Mouse (Mus musculus) forebrain, embryonic 10.5 days (tissue): ENCODE results near the gene Ccdc155. TPM values are rescaled to one million over a fixed set of nuclear protein-coding genes. Genes with fewer than 3 reads are reported as not detected.

ENCODE experiments used
- DNase-seq: peaks from one replicate; pipeline ENCODE4 v3.0.0-alpha.2; 2017; ENCODE audit warnings: low spot score; ENCODE audit errors: extremely low spot score
- H3K27ac ChIP-seq: fragments of 300-500 bp; sonication (generic); 2 replicates; pipeline ENCODE4 v1.5.1; 2016; ENCODE audit warnings: mild to moderate bottlenecking
- H3K27me3 ChIP-seq: fragments of 300-500 bp; sonication (generic); 2 replicates; pipeline ENCODE4 v1.6.1; 2016; ENCODE audit warnings: mild to moderate bottlenecking; ENCODE audit not compliant: poor library complexity, severe bottlenecking
- H3K36me3 ChIP-seq: fragments of 300-500 bp; sonication (generic); replicated peaks from 2 replicates; pipeline ENCODE4 v1.6.1; 2016; ENCODE audit warnings: mild to moderate bottlenecking, moderate library complexity
- H3K4me1 ChIP-seq: fragments of 300-500 bp; sonication (generic); 2 replicates; pipeline ENCODE4 v1.6.1; 2016
- H3K4me3 ChIP-seq: fragments of 300-500 bp; sonication (generic); 2 replicates; pipeline ENCODE4 v1.5.1; 2016; ENCODE audit warnings: mild to moderate bottlenecking, moderate library complexity
- H3K9me3 ChIP-seq: fragments of 300-500 bp; sonication (generic); 2 replicates; pipeline ENCODE4 v1.6.1; 2016; ENCODE audit warnings: mild to moderate bottlenecking, moderate library complexity
- WGBS: fragments of 180-500 bp; shearing (Covaris S2); methylation state at CpG from one replicate; pipeline ENCODE4 v1.1.7; 2016; 5-methylcytosine and 5-hydroxymethylcytosine counted together
- polyA plus RNA-seq: library from polyadenylated mRNA; unstranded; fragments of >200 nt; fragmentation: Nextera tagmentation; extraction: Ambion mirVana; gene quantifications from 2 replicates; pipeline ENCODE4 v1.2.1, GENCODE M21; 2016

Gene Ccdc155
- polyA plus RNA-seq, 1 experiment from 2014 or later, result 0.66 TPM

DNA sequence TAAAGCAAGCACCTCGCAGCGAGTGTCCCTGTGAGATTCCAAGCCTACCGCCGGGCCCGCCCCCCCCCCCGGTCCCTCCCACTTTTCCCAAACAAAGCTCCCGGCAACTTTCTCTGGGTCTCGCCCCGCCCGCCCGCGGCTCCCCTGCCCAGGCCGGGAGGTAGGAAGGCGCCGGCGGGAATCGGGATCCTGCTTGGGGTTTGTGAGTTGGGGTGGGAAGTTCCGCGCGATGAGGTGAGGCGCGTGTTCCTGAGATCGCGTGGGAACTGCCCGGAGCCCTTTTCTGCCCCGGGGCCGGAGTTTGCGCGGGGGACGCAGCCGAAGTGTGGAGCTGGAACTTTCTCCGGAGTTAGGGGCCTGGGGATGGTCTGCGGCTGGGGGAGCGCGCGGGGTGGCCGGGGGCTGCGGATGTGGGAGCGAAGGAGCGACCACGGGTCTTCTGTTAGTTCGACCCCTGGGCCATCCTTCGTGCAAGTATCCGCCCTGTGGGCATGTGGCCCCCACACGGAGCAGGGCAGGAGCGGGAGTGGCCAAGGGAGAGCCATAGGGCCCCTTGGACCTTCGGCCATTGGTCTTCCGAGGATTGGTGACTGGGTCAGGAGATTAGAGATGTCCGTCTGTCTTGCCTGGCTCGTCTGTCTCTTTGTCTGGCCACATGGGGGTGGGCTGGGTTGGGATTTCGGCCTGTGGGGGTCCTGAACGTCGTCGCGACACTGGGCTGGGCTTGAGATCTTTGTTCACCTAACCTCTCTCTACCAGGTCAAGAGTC, 11.2 kb upstream of the Ccdc155 start, which contains the start of gene Tead2:
Gene Tead2, plus strand, starts transcription at position 81 of the 769 bp plus-strand sequence.
- peak; percentile 83 for DNase-seq
- Histone ChIP-seq H3K27me3 (peaks cover 30% of the 10 kb centered on the region), H3K4me1 (peaks cover 67% of the 10 kb centered on the region), H3K9me3 (no peaks in the 10 kb centered on the region; the same call in 1 of the 2 replicates), H3K27ac (peak within 1 kb of the TSS; percentile 100), H3K4me3 (peak within 1 kb of the TSS; percentile 87), H3K36me3 (peaks cover 41% of the 10 kb centered on the region)
- WGBS, result 1% methylated on average over 52 of the region's 55 CpGs

DNA sequence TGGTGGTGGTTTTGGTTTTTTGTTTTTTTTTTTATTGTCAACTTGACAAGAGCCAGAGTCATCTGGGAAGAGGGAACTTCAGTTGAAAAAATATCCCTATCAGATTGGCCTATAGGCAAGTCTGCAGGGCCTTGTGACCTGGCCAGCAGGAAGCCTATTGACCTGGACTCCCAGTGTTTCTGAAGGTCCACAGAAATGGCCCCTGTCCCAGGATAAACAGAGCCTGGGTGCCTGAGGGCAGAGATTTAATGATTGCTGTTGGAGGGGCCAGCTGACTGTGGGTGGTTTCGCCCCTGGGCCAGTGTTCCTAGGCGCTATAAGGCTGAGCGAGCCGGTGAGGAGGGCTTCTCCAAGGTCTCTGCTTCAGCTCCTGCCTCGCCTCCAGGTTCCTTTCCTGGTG, 9.0 kb upstream of the Ccdc155 start:
- no peaks in the 10 kb centered on the region for H3K9me3 ChIP-seq
- WGBS, result 60% methylated on average over 5 of the region's 5 CpGs
- peaks cover 50% of the 10 kb centered on the region for H3K4me1 ChIP-seq
- H3K4me3 ChIP-seq, result no peak overlapping the region
- H3K36me3 ChIP-seq, result peaks cover 19% of the 10 kb centered on the region
- no peak for DNase-seq
- no peak overlapping the region for H3K27ac ChIP-seq
- peaks cover 51% of the 10 kb centered on the region for H3K27me3 ChIP-seq

DNA sequence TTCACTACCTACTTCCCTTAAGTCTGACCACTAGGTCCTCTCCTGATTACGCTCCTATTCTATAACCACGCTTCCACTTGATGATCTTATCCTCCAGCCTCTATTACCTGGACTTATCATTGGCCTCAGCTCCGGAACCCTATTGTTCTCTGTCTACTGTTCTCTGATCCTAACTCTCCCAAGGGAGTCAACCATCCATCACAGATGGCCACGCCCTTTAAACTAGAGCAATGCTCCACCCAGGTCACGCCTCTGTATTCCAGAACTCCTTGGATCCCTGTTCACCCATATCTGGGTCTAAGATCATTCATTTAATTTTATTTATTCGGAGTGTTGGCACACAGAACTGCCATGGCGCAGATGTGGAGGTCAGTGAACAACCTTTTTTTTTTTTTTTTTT, 7.7 kb upstream of the Ccdc155 start:
- DNase-seq, result no peak
- Histone ChIP-seq H3K27ac (no peak overlapping the region), H3K4me1 (peaks cover 36% of the 10 kb centered on the region), H3K4me3 (no peak overlapping the region), H3K27me3 (peaks cover 55% of the 10 kb centered on the region), H3K9me3 (no peaks in the 10 kb centered on the region), H3K36me3 (peaks cover 6% of the 10 kb centered on the region)
- 79% methylated on average over 7 of the region's 7 CpGs for WGBS

DNA sequence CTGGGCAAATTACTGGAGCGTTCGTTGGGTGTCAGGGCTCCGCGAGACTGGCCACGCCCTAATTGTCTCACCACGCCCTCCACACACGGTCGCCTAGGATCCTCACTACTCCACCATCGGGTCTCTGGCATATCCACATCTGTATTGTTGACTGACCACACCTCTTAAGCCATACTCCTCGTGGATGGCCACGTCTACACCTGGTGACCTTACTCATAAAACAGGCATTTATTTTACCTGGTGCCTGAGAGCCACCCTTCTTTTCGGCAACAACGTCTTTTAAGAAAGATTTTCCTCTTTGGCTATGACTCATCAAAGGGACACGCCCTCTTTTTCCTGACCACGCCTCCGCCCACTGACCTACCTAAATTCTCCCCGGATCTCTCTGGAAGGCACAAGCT, 7.2 kb upstream of the Ccdc155 start, which contains the start of gene Dkkl1:
Gene Dkkl1, minus strand, starts transcription at position 297 of the 401 bp plus-strand sequence.
- Histone ChIP-seq H3K4me1 (peaks cover 31% of the 10 kb centered on the region), H3K27me3 (peaks cover 55% of the 10 kb centered on the region), H3K36me3 (peaks cover under 1% of the 10 kb centered on the region), H3K9me3 (no peaks in the 10 kb centered on the region), H3K27ac (no peak within 1 kb of the TSS), H3K4me3 (peak within 1 kb of the TSS; percentile 21)
- DNase-seq, result no peak
- WGBS, result 7% methylated on average over 17 of the region's 17 CpGs

DNA sequence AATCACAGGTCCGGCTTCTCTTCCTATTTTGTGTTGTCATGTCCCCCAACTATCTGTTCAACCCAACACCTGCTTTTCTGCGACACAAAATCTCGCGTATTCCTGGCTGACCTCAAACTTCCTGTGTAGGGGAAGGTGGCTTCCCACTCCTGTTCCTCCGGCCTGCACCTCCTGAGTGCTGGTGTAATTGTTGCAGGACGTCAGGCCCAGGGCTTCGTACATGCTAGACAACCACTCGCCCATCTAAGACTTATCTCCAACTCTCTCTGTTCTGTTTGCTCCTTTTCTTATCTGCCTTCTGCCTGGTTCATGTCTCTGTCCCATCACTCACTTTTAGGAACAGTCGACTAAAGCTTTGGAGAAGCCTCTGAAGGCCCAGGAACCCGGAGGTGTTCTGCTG, 6.4 kb upstream of the Ccdc155 start:
- H3K4me1 ChIP-seq, result peaks cover 26% of the 10 kb centered on the region
- DNase-seq, result no peak
- WGBS, result 80% methylated on average over 10 of the region's 10 CpGs
- no peaks in the 10 kb centered on the region for H3K36me3 ChIP-seq
- H3K9me3 ChIP-seq, result no peaks in the 10 kb centered on the region
- H3K27ac ChIP-seq, result no peak overlapping the region
- no peak overlapping the region for H3K4me3 ChIP-seq
- peaks cover 57% of the 10 kb centered on the region for H3K27me3 ChIP-seq

DNA sequence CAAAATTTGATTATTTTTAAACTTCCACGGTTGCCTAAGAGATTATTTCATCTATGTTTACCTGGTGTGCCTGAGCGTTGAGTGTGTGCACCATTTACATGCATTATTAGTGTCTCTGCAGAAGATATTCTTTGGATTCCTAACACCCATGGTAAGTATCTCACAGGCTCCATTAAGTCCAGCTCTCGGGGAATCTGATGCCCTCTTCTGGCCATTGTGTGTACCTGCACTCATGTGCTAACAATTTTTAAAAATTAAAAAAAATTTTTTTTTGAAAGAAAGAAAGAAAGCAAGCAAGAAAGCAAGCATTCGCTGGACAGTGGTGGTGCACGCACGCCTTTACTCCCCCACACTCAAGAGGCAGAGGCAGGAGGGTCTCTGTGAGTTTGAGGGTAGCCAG, 3.6 kb upstream of the Ccdc155 start:
- WGBS, result 81% methylated on average over 6 of the region's 6 CpGs
- Histone ChIP-seq H3K27ac (no peak overlapping the region), H3K9me3 (no peaks in the 10 kb centered on the region), H3K4me3 (no peak overlapping the region), H3K27me3 (peaks cover 62% of the 10 kb centered on the region), H3K36me3 (no peaks in the 10 kb centered on the region), H3K4me1 (peaks cover 13% of the 10 kb centered on the region)
- no peak for DNase-seq

DNA sequence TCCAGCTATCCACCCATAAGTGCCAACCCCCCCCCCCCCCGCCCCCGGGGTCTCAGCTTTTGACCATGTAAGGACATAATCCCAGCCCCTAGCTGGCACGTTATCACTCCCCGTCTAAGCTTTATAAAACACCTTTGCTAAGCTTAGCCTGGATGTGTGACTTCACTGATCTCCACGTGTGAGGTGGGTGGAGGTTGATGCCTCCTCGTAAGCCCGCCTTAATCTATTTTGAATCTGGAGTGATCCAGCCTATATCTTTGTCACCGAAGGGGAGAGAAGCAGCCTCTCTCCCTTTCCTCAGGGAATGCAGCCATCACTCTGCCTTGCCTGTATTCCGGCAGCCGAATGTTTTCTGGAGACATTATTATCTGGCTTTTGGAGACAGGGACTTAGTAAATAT, 2.0 kb downstream of the Ccdc155 start:
- 64% methylated on average over 10 of the region's 10 CpGs for WGBS
- no peaks in the 10 kb centered on the region for H3K9me3 ChIP-seq

DNA sequence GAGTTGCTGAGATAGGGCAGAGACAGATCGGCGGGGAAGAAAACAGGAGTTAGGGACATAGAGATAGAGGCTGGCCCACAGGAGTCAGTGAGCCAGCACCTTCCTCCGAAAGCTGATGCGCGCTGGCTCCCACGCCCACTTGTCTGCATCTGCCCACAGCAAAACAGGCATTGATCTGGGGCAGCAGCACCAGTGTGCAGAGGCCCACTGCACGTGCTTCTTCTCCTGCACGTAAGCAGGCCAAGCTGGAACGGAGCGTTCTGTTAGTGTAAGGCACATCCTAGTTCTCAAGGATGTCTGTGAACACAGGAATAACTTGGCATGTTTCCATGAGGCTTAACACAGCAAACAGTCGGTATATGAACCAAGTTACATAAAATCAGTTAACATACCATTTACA, 5.7 kb downstream of the Ccdc155 start:
- 87% methylated on average over 11 of the region's 11 CpGs for WGBS
- Histone ChIP-seq H3K4me3 (no peak overlapping the region), H3K4me1 (peaks cover 23% of the 10 kb centered on the region), H3K9me3 (no peaks in the 10 kb centered on the region), H3K36me3 (no peaks in the 10 kb centered on the region), H3K27ac (no peak overlapping the region), H3K27me3 (peaks cover 57% of the 10 kb centered on the region)
- DNase-seq, result no peak

More for the DNA sequence above, 2.0 kb downstream of the Ccdc155 start:
- H3K4me1 ChIP-seq, result peaks cover 12% of the 10 kb centered on the region
- no peak overlapping the region for H3K27ac ChIP-seq
- no peak for DNase-seq
- no peak overlapping the region for H3K4me3 ChIP-seq
- peaks cover 43% of the 10 kb centered on the region for H3K27me3 ChIP-seq
- no peaks in the 10 kb centered on the region for H3K36me3 ChIP-seq

DNA sequence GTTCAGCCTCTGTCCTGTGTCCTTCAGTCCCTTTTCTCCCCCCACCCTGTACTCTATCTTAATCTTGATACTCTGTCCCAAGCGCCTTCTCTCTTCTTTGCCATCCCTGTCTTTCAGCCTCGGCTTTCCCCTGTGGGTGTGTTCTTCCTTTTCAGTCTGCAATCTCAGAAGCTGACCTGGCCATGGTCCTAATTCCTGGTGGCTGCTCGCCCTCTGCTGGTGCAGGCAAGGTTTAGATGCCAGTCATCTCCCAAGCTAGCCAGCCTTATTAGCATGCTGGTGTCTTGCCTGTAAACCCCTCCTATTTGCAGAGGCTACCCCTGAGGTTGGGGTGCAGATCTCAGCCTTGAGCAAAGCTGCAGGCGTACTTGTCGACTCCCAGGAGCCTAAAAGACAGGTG, 6.3 kb downstream of the Ccdc155 start:
- Histone ChIP-seq H3K27me3 (peaks cover 57% of the 10 kb centered on the region), H3K4me1 (peaks cover 24% of the 10 kb centered on the region), H3K9me3 (no peaks in the 10 kb centered on the region), H3K4me3 (no peak overlapping the region), H3K27ac (no peak overlapping the region), H3K36me3 (no peaks in the 10 kb centered on the region)
- WGBS, result 12% methylated on average over 5 of the region's 5 CpGs
- peak; percentile 66 for DNase-seq

DNA sequence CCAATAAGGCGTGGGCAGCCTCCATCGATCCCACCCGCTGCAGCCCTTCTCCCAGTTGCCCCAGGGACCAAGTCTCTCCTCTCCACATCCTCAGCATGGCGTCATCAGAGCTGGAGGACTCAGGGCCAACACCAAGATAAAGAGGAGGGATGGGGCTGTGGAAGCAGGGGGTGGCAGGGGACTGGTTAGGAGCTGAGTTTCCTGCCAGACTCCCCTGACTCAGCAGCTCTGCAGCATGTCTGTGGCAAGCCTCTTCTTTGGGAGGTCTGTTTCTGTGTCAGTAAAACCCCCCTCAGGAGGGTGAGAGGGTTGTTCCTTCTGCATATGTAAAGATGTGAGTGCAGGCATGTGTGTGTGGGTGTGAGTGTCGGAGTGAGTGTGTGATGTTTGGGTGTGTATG, 7.7 kb downstream of the Ccdc155 start:
- no peaks in the 10 kb centered on the region for H3K36me3 ChIP-seq
- no peak overlapping the region for H3K27ac ChIP-seq
- peaks cover 33% of the 10 kb centered on the region for H3K4me1 ChIP-seq
- 69% methylated on average over 5 of the region's 5 CpGs for WGBS
- no peaks in the 10 kb centered on the region for H3K9me3 ChIP-seq
- peaks cover 51% of the 10 kb centered on the region for H3K27me3 ChIP-seq
- H3K4me3 ChIP-seq, result no peak overlapping the region
- no peak for DNase-seq

DNA sequence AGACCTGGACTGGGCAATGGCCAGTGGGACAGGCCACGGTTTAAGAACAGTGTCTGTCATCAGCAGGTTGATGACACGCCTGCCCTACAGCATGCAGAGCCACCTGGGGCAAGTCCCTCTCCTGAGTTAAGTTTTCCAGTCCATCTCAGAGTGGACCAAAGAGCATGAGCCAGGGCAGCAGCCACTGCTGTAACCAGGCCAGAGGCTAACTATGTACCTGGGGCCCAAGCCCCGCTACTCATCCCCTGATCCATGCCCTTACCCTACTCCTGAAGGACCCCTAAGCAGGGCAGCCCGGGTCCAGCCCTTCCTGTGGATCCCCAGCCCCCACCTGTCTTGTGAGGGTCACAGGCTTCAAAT, 8.5 kb downstream of the Ccdc155 start:
- Histone ChIP-seq H3K4me3 (no peak overlapping the region), H3K27me3 (peaks cover 58% of the 10 kb centered on the region), H3K4me1 (peaks cover 42% of the 10 kb centered on the region), H3K27ac (no peak overlapping the region; the same call in 1 of the 2 replicates), H3K36me3 (no peaks in the 10 kb centered on the region), H3K9me3 (no peaks in the 10 kb centered on the region)
- 84% methylated on average over 4 of the region's 4 CpGs for WGBS
- DNase-seq, result no peak

DNA sequence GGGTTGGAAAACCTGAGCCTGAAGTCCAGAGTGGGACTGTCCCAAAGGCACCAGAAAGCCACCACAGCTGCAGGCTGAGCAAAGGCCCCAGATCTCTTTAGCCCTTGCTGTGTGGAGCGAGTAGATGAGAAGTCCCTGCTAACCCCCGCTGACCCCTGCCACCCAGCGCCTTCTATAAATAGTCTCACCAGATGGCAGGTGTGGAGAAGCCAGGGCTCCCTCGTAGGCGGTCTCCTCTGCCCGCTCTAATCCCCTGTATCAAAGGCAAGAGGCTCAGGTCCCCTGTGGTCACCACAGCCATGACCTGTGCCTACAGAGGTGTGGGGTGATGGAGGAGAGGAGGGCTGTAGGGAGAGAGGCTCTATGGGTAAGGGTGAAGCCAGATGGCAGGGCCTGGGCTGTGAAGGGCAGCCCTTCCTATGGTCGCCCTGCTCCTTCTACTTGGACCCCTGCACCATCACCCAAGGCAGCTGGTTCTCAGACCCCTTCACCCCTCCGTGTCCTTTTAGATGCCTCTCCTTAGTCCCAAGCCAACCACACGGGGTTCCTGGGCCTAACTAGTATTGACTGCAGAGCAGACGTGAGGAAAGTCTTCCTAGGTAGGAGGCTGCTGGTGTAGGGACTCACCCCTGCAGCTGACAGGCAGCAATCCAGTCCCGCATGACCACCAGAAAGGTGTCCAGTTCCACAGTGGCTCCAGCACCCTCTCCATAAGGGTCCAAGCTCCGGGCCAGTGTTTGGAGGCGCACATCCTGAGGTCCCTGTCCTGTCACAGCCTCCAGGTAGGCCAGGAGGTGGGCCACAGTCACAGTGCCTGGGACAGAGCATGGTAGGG, 9.1 kb downstream of the Ccdc155 start:
- Histone ChIP-seq H3K9me3 (no peaks in the 10 kb centered on the region), H3K36me3 (no peaks in the 10 kb centered on the region), H3K27me3 (peaks cover 62% of the 10 kb centered on the region), H3K4me3 (no peak overlapping the region), H3K27ac (peak overlapping the region; percentile 35; the same call in 1 of the 2 replicates), H3K4me1 (peaks cover 45% of the 10 kb centered on the region)
- 55% methylated on average over 13 of the region's 13 CpGs for WGBS
- no peak for DNase-seq
